Mouse (Mus musculus) hindbrain, embryonic 16.5 days (tissue): ENCODE measurements at regions not wholly inside any gene's neighbourhood (a gene's known extent, or its start where the extent isn't known, plus 50 kb on each side); places are given as distances from the start of the nearest gene placed in this dataset.
A peak's percentile ranks its signal among the peaks of the same experiment; 100 is the strongest.

Experiments
- ATAC-seq: fragments of 200-750 bp; cut with Nextera tagmentation; 2 replicates; pipeline ENCODE4 v1.8.0; 2017; ENCODE audit warnings: moderate TSS enrichment, moderate library complexity
- H3K27ac ChIP-seq: fragments of 300-500 bp; sonication (generic); 2 replicates; pipeline ENCODE4 v1.5.1; 2014; ENCODE audit warnings: low read depth, mild to moderate bottlenecking, control low read depth, low read length, moderate library complexity
- H3K27me3 ChIP-seq: fragments of 300-500 bp; sonication (generic); replicated peaks from 2 replicates; pipeline ENCODE4 v1.6.1; 2014; ENCODE audit warnings: low read length; ENCODE audit not compliant: control insufficient read depth, insufficient read depth
- H3K36me3 ChIP-seq: fragments of 300-500 bp; sonication (generic); 2 replicates; pipeline ENCODE4 v1.6.1; 2014; ENCODE audit warnings: mild to moderate bottlenecking, low read length, moderate library complexity, mixed read lengths; ENCODE audit not compliant: control insufficient read depth, insufficient read depth
- H3K4me1 ChIP-seq: fragments of 300-500 bp; sonication (generic); 2 replicates; pipeline ENCODE4 v1.6.1; 2014; ENCODE audit warnings: low read depth, low read length; ENCODE audit not compliant: control insufficient read depth, insufficient read depth
- H3K4me2 ChIP-seq: fragments of 300-500 bp; sonication (generic); 2 replicates; pipeline ENCODE4 v1.6.1; 2014; ENCODE audit warnings: mild to moderate bottlenecking, low read length, control low read depth, moderate library complexity
- H3K4me3 ChIP-seq: fragments of 300-500 bp; sonication (generic); 2 replicates; pipeline ENCODE4 v1.5.1; 2014; ENCODE audit warnings: mild to moderate bottlenecking, low read length, control low read depth, moderate library complexity
- H3K9ac ChIP-seq: fragments of 300-500 bp; sonication (generic); 2 replicates; pipeline ENCODE4 v1.6.1; 2014; ENCODE audit warnings: low read depth, mild to moderate bottlenecking, control low read depth, low read length, moderate library complexity
- H3K9me3 ChIP-seq: fragments of 300-500 bp; sonication (generic); 2 replicates; pipeline ENCODE4 v1.6.1; 2014; ENCODE audit warnings: mild to moderate bottlenecking, low read length, moderate library complexity; ENCODE audit not compliant: control insufficient read depth
- WGBS: fragments of 180-500 bp; shearing (Covaris S2); extraction: QIAGEN DNeasy Blood & Tissue Kit; methylation state at CpG from one replicate; pipeline ENCODE4 v1.1.7; 2014; 5-methylcytosine and 5-hydroxymethylcytosine counted together

DNA sequence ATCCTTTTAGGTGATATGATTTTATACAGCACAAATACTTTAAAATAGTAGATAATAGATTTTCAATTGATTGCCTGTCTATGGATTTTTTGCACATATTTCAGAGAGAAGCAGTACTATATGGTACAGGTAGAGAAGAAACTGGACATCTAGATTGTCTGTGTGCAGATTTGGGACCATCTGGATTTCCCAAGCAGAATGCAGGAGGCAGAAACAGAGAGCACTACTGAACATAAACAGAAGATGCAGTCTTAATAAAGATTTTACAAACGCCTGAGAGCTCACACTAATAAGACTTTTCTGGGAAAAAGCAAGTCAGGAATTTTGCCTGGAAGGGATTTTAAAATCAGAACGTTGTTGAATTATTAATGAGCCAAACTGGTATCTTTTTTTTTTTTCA, 432.9 kb downstream of the Col11a1 start:
- no peak for ATAC-seq
- Histone ChIP-seq H3K36me3 (no peaks in the 10 kb centered on the region), H3K4me1 (no peaks in the 10 kb centered on the region), H3K9ac (no peak overlapping the region), H3K9me3 (no peaks in the 10 kb centered on the region), H3K4me3 (no peak overlapping the region), H3K4me2 (no peak overlapping the region), H3K27ac (no peak overlapping the region), H3K27me3 (no peaks in the 10 kb centered on the region)
- WGBS: 44% methylated on average over 2 of the region's 2 CpGs

- peak; percentile 61 for ATAC-seq
- H3K27ac ChIP-seq: no peak overlapping the region
- H3K9ac ChIP-seq: no peak overlapping the region
- WGBS: 45% methylated on average over 5 of the region's 5 CpGs
- H3K4me1 ChIP-seq: no peaks in the 10 kb centered on the region
- no peak overlapping the region for H3K4me3 ChIP-seq
- H3K27me3 ChIP-seq: no peaks in the 10 kb centered on the region
- no peaks in the 10 kb centered on the region for H3K36me3 ChIP-seq
- no peak overlapping the region for H3K4me2 ChIP-seq
- no peaks in the 10 kb centered on the region for H3K9me3 ChIP-seq
Measured at GRCm38 (mm10) chr3:114463714-114464545, 433.6 kb downstream of the Col11a1 start.

DNA sequence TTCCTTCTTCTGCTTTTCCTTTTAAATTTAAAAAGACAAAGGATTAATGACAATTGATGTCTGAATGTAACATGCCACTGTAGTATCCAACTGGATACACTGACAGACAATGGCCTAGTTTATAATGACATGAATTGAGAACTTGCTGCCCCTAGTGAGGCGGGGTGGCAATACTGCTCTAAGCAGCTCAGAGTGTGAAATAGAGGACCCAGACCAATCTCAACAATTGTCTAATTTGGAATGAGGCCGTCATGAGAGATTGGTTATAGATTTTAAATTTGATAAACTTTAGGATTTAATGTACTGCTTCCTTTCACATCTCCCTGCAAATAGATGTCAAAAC, 434.2 kb downstream of the Col11a1 start:
- no peaks in the 10 kb centered on the region for H3K27me3 ChIP-seq
- no peak for ATAC-seq
- no peak overlapping the region for H3K4me3 ChIP-seq
- no peaks in the 10 kb centered on the region for H3K36me3 ChIP-seq
- H3K9ac ChIP-seq: no peak overlapping the region
- no peaks in the 10 kb centered on the region for H3K9me3 ChIP-seq
- 83% methylated on average over 2 of the region's 2 CpGs for WGBS
- H3K27ac ChIP-seq: no peak overlapping the region
- H3K4me1 ChIP-seq: no peaks in the 10 kb centered on the region
- H3K4me2 ChIP-seq: no peak overlapping the region

- H3K4me1 ChIP-seq: no peaks in the 10 kb centered on the region
- no peaks in the 10 kb centered on the region; the same call in 1 of the 2 replicates for H3K9me3 ChIP-seq
- no peak overlapping the region for H3K27ac ChIP-seq
- H3K9ac ChIP-seq: no peak overlapping the region
- H3K27me3 ChIP-seq: no peaks in the 10 kb centered on the region
- H3K36me3 ChIP-seq: no peaks in the 10 kb centered on the region
- ATAC-seq: no peak
- no peak overlapping the region for H3K4me2 ChIP-seq
- 64% methylated on average over 2 of the region's 2 CpGs for WGBS
- H3K4me3 ChIP-seq: no peak overlapping the region
Measured at GRCm38 (mm10) chr3:114483904-114484303, 420.0 kb upstream of the Olfm3 start.

DNA sequence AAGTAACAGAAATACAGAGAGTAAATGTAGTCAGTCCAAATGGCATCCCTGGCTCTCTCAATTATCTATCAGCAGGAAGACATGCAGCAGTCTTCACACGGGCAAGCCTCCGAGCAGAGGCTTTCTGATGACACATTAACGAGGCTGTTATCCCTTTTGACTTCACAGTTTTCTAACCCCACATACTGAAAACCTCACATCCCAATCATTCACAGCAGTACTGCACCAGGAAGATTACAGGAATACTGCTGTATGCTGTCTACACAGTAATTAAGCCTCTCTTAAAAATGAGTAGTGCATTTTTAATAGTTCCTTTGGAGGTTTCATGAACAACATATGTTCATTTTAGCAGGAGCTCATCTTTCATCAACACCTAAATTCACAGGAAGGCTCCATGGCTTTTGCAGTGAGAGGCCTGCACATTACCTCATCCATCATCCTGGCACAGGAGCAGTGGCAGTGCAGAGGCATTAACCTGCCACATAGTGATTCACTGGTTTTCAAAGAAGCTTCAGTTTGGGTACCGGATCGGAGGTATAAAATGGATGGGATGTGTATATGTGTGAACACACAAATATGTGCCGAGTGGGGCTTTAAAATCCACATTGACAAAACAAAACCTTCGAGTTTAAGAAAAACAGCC, 396.1 kb upstream of the Olfm3 start:
- H3K27me3 ChIP-seq: no peaks in the 10 kb centered on the region
- 51% methylated on average over 7 of the region's 7 CpGs for WGBS
- no peak overlapping the region for H3K27ac ChIP-seq

DNA sequence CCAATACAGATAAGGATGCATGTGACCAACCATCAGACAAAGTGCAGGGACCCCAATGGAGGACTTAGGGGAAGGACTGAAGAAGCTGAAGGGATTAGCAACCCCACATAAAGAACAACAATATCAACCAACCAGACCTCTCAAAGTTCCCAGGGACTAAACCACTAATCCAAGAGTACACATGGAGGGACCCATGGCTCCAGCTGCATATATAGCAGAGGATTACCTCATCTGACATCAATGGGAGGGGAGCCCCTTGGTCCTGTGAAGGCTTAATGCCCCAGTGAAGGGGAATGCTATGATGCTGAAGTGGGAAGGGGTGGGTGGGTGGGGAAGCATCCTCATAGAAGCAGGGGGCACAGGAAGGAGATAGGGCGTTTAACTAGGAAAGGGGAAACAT, 388.6 kb upstream of the Olfm3 start:
- H3K9me3 ChIP-seq: no peaks in the 10 kb centered on the region
- no peaks in the 10 kb centered on the region for H3K27me3 ChIP-seq
- no peaks in the 10 kb centered on the region for H3K4me1 ChIP-seq
- no peak for ATAC-seq
- H3K36me3 ChIP-seq: no peaks in the 10 kb centered on the region
- H3K4me2 ChIP-seq: no peak overlapping the region
- WGBS: 52% methylated on average over 1 of the region's 1 CpGs
- H3K27ac ChIP-seq: no peak overlapping the region
- no peak overlapping the region for H3K9ac ChIP-seq
- H3K4me3 ChIP-seq: no peak overlapping the region

More for the DNA sequence above, 396.1 kb upstream of the Olfm3 start:
- H3K36me3 ChIP-seq: no peaks in the 10 kb centered on the region
- H3K4me1 ChIP-seq: no peaks in the 10 kb centered on the region
- ATAC-seq: peak; percentile 92
- no peak overlapping the region for H3K4me2 ChIP-seq
- H3K4me3 ChIP-seq: no peak overlapping the region
- no peaks in the 10 kb centered on the region for H3K9me3 ChIP-seq
- H3K9ac ChIP-seq: no peak overlapping the region

DNA sequence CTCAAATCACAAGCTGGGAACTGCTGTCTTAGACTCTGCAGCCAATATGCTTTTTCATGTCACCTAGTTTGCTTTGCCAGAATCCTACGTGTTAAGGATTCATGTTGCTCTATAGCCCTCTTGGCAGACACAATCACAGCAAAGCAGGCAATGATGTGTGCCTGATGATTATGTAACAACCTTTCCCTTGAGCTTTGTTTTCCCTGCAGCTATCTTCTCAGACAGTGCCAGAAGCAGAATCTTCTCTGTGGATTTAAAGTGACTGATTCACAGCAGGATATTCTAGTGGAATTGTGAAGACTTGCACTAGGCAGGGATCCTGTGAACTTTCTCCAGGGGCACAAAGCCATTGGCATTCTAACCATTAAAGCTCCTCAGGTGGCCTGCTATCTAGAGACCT, 359.5 kb upstream of the Olfm3 start:
- no peak overlapping the region for H3K27ac ChIP-seq
- no peaks in the 10 kb centered on the region for H3K27me3 ChIP-seq
- no peaks in the 10 kb centered on the region for H3K4me1 ChIP-seq
- H3K36me3 ChIP-seq: no peaks in the 10 kb centered on the region
- WGBS: 35% methylated on average over 1 of the region's 1 CpGs
- no peak overlapping the region for H3K9ac ChIP-seq
- H3K4me3 ChIP-seq: no peak overlapping the region
- H3K4me2 ChIP-seq: no peak overlapping the region
- no peak for ATAC-seq
- no peaks in the 10 kb centered on the region for H3K9me3 ChIP-seq

DNA sequence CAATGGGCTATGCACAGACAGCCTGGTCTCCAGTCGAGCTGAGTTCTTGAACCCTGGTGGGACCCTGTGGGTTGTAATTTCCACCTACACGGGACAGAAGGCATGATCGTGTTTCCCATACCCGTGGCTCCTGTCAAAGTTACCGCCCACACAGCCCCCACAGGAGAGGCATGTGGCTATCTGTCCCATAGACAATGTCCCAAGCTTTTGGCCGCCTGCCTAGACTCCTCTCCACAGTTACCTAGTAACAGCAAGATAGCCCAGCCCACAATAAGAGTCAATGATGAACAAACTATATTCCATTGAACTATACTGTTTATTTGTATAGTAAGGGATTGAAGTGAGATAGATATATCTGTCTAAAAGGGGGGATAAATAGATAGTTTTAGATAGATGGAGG, 356.7 kb upstream of the Olfm3 start:
- Histone ChIP-seq H3K9me3 (no peaks in the 10 kb centered on the region), H3K4me2 (no peak overlapping the region), H3K27ac (no peak overlapping the region), H3K36me3 (no peaks in the 10 kb centered on the region), H3K9ac (no peak overlapping the region), H3K27me3 (no peaks in the 10 kb centered on the region), H3K4me1 (no peaks in the 10 kb centered on the region), H3K4me3 (no peak overlapping the region)
- peak; percentile 37; the same call in 1 of the 2 replicates for ATAC-seq
- 48% methylated on average over 6 of the region's 6 CpGs for WGBS

DNA sequence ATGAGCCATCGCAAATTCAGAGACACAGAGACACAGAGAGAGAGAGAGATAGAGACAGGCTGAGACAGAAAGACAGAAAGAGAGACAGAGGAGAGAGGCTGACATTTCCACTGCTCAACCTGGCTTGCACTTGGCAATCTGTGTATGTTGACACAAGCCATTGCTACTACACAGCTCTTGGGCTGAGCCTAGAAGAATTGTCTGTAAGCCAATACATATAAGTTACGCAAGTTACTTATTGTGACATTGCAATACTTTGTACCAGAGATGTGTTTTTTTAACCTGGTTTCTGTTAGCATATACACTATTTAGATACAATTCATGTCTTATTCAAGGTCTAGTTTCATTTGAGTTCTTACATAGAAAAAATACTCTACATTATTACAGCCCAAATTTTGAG, 332.9 kb upstream of the Olfm3 start:
- H3K27me3 ChIP-seq: no peaks in the 10 kb centered on the region
- 89% methylated on average over 2 of the region's 2 CpGs for WGBS
- no peaks in the 10 kb centered on the region for H3K9me3 ChIP-seq
- H3K27ac ChIP-seq: no peak overlapping the region
- H3K9ac ChIP-seq: no peak overlapping the region
- no peak for ATAC-seq
- no peak overlapping the region for H3K4me2 ChIP-seq
- no peak overlapping the region for H3K4me3 ChIP-seq
- H3K4me1 ChIP-seq: no peaks in the 10 kb centered on the region
- H3K36me3 ChIP-seq: no peaks in the 10 kb centered on the region
